Mouse (Mus musculus): ENCODE data around the gene R3hdm2.

The R3hdm2 gene

DNA sequence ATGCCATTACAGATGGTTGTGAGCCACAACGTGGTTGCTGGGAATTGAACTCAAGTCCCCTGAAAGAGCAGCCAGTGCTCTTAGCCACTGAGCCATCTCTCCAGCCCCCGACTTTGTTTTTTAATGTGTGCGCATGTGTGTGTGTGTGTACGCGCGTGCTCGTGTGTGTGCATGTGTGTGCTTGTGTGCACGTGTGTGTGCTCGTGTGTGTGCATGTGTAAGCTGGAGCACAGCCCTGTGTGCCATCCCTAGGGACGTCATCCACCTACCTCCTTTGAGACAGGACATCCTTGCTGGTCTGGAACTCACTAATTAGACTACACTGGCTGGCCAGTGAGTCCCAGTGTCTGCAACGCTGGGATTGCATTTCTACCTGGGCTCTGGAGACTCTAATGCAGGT lies 27.4 kb upstream of the R3hdm2 start:
- no peak for DNase-seq (ENCODE audit: extremely low read depth, insufficient read length, low spot score)

- DNase-seq (ENCODE audit: extremely low read depth, insufficient read length, low spot score): no peak
Observed at GRCm38 (mm10) chr10:127353909-127354895, 25.9 kb upstream of the R3hdm2 start, which contains the start of gene Inhbe. Gene Inhbe, minus strand, starts transcription at chr10:127354411.

- DNase-seq (ENCODE audit: extremely low read depth, insufficient read length, low spot score): no peak
Observed at GRCm38 (mm10) chr10:127355336-127355735, 24.8 kb upstream of the R3hdm2 start.

DNA sequence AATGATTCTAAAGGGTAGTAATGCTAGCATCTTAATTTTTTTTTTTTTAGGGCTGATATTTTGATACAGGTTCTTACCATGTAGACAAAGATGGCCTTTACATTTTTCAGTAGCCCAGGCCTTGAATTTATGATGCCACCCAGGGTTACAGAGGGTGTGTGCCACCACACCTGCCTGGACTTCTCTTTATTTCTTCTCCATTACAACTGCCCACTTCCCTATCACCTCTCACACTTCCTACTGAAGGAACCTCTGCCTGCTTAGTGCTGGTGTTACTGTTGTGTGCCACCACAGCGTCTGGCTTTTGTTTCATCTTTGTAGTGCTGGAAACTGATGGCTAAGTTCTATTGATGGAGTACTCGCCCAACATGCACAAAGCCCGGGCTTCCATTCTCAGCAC lies 19.4 kb upstream of the R3hdm2 start:
- DNase-seq (ENCODE audit: extremely low read depth, insufficient read length, low spot score): no peak

DNA sequence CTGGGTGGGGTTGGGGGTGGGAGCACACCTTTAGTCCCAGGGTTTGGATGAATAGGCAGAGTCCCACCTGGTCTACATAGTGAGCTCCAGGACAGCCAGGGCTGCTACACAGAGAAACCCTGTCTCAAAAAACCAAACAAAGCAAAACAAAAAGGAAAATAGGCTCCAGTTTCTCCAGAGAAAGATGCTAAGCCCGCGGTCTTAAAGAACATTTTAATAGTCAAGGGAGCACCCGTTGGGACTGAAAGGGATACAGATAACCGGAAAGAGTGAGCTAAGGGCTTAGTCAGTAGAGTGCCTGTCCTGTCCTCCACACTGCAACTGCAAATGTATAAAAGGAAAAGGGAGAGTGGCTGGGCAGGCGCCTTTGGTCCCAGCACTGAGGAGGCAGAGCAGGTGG lies 13.0 kb upstream of the R3hdm2 start:
- DNase-seq (ENCODE audit: extremely low read depth, insufficient read length, low spot score): no peak

DNA sequence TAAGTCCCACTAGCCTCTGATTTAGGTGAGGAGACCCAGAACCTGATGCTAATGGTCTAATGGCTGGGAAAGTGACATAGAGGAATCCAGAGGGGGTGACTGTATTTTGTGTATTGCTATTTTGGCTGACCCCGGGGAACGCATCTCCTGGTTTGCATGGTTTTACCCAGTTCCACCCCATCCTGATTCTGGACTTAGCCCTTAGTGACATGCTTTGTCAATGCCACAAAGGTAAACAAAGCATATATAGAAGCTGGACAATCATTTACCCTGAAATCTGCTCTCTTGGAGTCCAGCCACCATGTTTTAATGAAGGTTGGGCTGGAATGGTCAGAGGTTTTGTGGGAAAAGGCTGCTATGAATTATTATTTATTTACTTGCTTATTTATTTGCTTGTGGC lies 11.9 kb upstream of the R3hdm2 start:
- no peak for DNase-seq (ENCODE audit: extremely low read depth, insufficient read length, low spot score)

DNA sequence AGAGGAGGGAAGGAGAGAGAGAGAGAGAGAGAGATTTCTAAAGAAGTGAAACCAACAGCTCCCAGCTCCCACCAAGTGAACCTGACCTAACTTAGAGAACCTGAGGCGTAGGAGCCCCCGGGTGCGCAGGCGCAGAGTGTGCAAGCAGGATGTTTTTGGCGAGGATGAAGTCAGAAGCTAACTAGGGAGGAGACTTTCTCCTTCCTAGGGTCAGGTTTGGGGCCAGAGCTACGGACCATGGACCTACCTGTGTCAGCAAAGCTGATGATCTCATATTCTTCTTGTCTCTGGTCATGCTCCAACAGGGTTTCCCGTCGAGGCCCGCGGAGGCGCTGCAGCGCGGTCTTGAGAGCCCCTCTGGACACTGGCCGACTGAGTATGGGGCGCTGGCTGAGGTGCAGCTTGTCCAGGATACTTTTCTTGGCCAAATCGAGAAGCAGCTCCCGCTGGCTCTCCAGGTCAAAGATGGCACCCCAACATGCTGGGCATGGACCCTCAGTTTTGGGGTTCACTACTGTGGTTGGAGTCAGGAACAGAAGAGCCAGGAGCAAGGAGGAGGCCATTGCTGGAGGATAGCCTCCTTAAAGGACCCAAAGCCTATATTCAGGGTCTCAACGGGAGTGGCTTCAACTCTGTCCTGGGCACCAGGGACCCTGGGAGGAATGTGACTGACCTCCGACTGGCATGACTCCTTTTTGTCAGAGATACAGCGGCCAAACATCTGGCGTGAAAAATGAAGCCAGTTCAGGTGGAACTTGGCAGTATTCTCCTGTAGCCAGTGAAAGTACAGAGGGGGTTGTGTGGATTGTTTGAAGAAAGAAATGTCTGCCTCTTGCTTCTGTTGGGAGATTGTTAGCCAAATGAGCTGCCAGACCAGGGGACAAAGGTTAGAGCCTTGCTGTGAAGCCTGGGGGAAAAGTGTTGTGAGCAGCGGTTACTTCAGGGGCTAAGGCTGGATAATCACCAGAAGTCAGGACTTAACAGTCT lies 10.0 kb upstream of the R3hdm2 start, which contains the start of gene Inhbc:
Inhbc (minus strand) TSS at position 598 of the 987 bp plus-strand sequence.
- no peak for DNase-seq (ENCODE audit: extremely low read depth, insufficient read length, low spot score)

- DNase-seq (ENCODE audit: extremely low read depth, insufficient read length, low spot score): no peak
Observed at GRCm38 (mm10) chr10:127371023-127371422, 9.1 kb upstream of the R3hdm2 start.

GRCm38 (mm10) chr10:127377700-127378099 lies 2.4 kb upstream of the R3hdm2 start:
- DNase-seq (ENCODE audit: extremely low read depth, insufficient read length, low spot score): no peak

- no peak for DNase-seq (ENCODE audit: extremely low read depth, insufficient read length, low spot score)
Observed at GRCm38 (mm10) chr10:127379654-127380053, 473 bp upstream of the R3hdm2 start.

DNA sequence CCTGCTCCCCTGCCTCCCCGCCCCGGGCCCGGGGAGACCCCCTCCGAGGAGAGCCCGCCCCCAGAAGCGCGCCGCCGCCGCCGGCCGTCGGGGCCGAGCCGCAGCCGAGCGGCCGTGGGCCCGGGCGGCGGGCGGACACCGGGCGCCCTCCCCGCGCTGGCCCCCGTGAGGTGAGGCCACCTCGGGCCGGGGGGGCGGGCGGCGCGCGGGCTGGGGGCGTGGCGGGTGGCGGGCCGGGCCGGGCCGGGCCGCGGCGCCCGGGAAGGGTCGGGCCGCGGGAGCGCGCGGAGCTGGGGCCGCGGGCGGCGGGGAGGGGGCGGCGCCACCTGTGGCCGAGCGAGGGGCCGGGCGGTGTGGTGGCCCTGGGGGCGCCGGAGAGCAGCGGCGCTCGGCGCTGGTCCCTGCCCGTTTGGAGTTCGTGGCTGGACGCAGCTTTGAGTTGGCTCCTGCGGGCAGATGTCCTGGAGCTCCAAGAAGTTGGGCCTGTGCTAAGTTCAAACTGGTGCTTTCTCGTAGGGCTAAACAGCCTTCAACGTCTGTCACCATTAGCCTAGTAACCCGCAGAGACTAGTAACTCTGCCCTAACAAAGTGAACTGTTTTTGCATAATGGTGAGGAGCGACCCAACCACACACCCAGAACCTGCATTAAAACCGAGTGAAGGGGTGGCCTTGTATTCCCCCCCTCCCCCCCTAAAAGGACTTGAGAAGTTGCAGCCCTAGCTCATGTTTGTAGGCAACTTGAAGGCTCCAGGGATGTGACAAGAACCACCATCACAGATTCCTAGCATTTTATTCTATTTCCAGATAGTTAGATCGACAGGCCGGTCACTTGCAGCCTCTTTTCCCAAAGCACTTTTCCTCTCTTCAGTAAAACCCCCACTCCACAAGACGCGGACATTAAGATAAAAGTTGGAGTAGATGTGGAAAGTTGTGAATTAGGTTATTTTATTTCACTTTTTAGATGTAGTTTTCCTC lies 928 bp downstream of the R3hdm2 start:
- peak; percentile 69 for DNase-seq (ENCODE audit: extremely low read depth, insufficient read length, low spot score)

- no peak for DNase-seq (ENCODE audit: extremely low read depth, insufficient read length, low spot score)
Observed at GRCm38 (mm10) chr10:127381743-127382134, 1.6 kb downstream of the R3hdm2 start.

DNA sequence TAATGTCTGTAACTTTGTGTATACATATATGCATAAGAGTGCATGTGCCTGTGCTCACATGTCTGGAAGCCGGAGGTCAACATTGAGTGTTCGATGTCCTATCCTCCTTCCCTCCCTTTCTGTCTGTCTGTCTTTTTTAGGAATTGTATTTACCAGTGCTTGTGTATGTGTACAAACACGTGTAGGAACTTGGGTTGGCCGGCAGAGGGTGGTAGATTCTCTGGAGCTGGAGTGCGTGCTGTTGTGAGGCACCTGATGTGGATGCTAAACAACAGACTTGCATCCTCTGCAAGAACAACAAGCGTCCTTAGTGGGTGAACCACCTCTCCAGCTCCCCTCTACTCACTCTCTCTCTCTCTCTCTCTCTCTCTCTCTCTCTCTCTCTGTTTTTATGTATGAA lies 11.6 kb downstream of the R3hdm2 start:
- DNase-seq (ENCODE audit: extremely low read depth, insufficient read length, low spot score): no peak

GRCm38 (mm10) chr10:127404701-127405100 lies 24.6 kb downstream of the R3hdm2 start:
- no peak for DNase-seq (ENCODE audit: extremely low read depth, insufficient read length, low spot score)

DNA sequence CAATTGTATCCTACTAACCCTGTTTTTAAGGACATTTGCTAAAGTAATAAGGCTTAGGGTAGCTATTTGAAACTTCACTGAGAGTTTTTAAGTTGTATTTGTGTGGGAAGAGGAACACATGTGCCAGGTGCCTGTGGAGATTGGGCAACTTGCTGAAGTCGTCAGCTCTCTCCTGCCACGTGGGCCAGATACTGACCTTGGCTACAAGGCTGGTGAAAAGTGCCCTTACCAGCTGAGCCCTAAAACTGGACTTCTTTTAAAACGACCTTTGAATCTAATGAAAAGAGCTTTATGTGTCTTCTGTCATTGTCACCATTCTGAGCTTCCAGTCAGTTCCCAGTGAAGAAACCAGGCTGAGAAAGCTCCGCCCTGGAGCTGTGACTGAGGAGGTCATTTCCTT lies 27.3 kb downstream of the R3hdm2 start:
- DNase-seq (ENCODE audit: extremely low read depth, insufficient read length, low spot score): no peak

GRCm38 (mm10) chr10:127412101-127412500 lies 32.0 kb downstream of the R3hdm2 start:
- DNase-seq (ENCODE audit: extremely low read depth, insufficient read length, low spot score): no peak

GRCm38 (mm10) chr10:127412776-127413175 lies 32.6 kb downstream of the R3hdm2 start:
- DNase-seq (ENCODE audit: extremely low read depth, insufficient read length, low spot score): no peak

- no peak for DNase-seq (ENCODE audit: extremely low read depth, insufficient read length, low spot score)
Observed at GRCm38 (mm10) chr10:127413585-127413984, 33.5 kb downstream of the R3hdm2 start.

DNA sequence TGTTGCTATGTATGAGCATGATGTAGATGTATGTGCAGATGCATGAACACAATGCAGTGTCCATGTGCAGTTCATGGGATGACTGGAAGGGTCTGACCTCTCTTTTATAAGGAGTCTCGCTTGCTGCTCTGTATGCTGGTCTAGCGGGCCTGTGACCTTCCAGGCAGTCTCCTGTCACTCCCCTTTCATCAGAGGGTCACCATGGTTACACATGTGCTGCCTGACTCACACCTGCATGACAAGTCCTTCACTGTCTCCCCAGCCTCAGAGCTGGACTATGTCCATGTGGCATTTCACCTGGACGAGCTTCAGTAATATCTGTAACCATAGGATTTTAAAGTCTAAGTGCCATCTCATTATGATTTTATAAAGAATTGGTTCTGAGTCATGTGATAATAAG lies 34.0 kb downstream of the R3hdm2 start:
- no peak for DNase-seq (ENCODE audit: extremely low read depth, insufficient read length, low spot score)

DNA sequence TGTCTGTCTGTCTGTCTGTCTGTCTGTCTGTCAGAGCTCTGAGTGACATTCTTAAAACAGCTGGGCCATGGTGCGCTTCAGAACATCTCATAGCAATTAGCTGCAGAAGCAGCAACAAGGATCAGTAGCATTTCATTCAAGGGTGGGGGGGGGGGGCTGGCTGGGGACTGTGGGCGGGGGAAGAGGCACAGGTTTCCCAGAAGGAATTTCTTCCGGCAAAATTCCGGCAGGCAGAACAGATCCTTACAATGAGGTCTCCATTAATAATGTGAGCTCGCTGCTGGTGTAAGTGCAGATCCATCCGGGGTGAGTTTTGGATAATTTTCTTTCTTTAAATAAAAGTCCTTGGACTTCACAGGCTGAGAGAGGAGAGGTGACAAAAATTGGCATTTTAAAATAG lies 40.0 kb downstream of the R3hdm2 start:
- DNase-seq (ENCODE audit: extremely low read depth, insufficient read length, low spot score): no peak
